Mouse (Mus musculus): ENCODE measurements around the gene Igflr1. TPM values are rescaled to one million over a fixed set of nuclear protein-coding genes. Genes with fewer than 3 reads are reported as not detected.

The Igflr1 gene
- 7.5 and 8.5 TPM in 2 replicates for polyA plus RNA-seq (2012; rRNA removed)

GRCm38 (mm10) chr7:30564970-30565571 is at the start of gene Igflr1:
Igflr1 (plus strand) TSS chr7:30565427.

GRCm38 (mm10) chr7:30534633-30535577 is 30.3 kb upstream of the Igflr1 start, which contains the start of gene Arhgap33:
Arhgap33 (minus strand) TSS chr7:30535060.

GRCm38 (mm10) chr7:30552102-30553020 is 12.9 kb upstream of the Igflr1 start, which contains the start of the genes Hspb6 and Proser3:
Hspb6 (plus strand) TSS chr7:30552178.
Proser3 (minus strand) TSS chr7:30552299.

GRCm38 (mm10) chr7:30559443-30559954 is 5.7 kb upstream of the Igflr1 start, which contains the start of gene Lin37:
Lin37 (minus strand) TSS chr7:30559838.

GRCm38 (mm10) chr7:30563117-30563905 is 1.9 kb upstream of the Igflr1 start, which contains the start of the genes U2af1l4, Gm49396 and Psenen:
U2af1l4 (plus strand) TSS chr7:30563301.
Gm49396 (plus strand) TSS chr7:30563344.
Psenen (minus strand) TSS chr7:30563627.

GRCm38 (mm10) chr7:30588676-30589434 is 23.6 kb downstream of the Igflr1 start, which contains the start of gene Kmt2b:
Kmt2b (minus strand) TSS chr7:30588726.

GRCm38 (mm10) chr7:30598786-30599185 is 33.6 kb downstream of the Igflr1 start, which contains the start of gene Zbtb32:
Zbtb32 (minus strand) TSS chr7:30598909.

GRCm38 (mm10) chr7:30612654-30613402 is 47.6 kb downstream of the Igflr1 start, which contains the start of gene Upk1a:
Upk1a (minus strand) TSS chr7:30612847.

Other genes starting within 250 kb of the Igflr1 start
- gene E130208F15Rik, start 243.7 kb upstream of the Igflr1 start, polyA plus RNA-seq (2012; rRNA removed): 0.53 and 0.69 TPM in 2 replicates
- gene Sdhaf1, start 241.5 kb upstream of the Igflr1 start, polyA plus RNA-seq (2012; rRNA removed): 21.2 and 23.7 TPM in 2 replicates
- 21.5 and 22.5 TPM in 2 replicates for gene Lrfn3, start 202.7 kb upstream of the Igflr1 start, polyA plus RNA-seq (2012; rRNA removed)
- 28.6 and 28.9 TPM in 2 replicates for gene Tyrobp, start 151.7 kb upstream of the Igflr1 start, polyA plus RNA-seq (2012; rRNA removed)
- gene Hcst, start 145.6 kb upstream of the Igflr1 start, polyA plus RNA-seq (2012; rRNA removed): 0.79 and 0.81 TPM in 2 replicates
- 2.7 TPM in 2 replicates for gene Nfkbid, start 143.7 kb upstream of the Igflr1 start, polyA plus RNA-seq (2012; rRNA removed)
- 419 and 440 TPM in 2 replicates for gene Aplp1, start 119.9 kb upstream of the Igflr1 start, polyA plus RNA-seq (2012; rRNA removed)
- gene Kirrel2, start 107.7 kb upstream of the Igflr1 start, polyA plus RNA-seq (2012; rRNA removed): 1.2 and 1.9 TPM in 2 replicates
- 1.2 and 2.2 TPM in 2 replicates for gene Nphs1, start 107.1 kb upstream of the Igflr1 start, polyA plus RNA-seq (2012; rRNA removed)
- gene Prodh2, start 71.8 kb upstream of the Igflr1 start, polyA plus RNA-seq (2012; rRNA removed): not detected in 2 replicates
- gene Arhgap33, start 30.4 kb upstream of the Igflr1 start, polyA plus RNA-seq (2012; rRNA removed): 224 and 228 TPM in 2 replicates
- 7.7 and 8.1 TPM in 2 replicates for gene Hspb6, start 13.2 kb upstream of the Igflr1 start, polyA plus RNA-seq (2012; rRNA removed)
- 24.6 and 24.9 TPM in 2 replicates for gene Proser3, start 13.1 kb upstream of the Igflr1 start, polyA plus RNA-seq (2012; rRNA removed)
- gene Lin37, start 5.6 kb upstream of the Igflr1 start, polyA plus RNA-seq (2012; rRNA removed): 51.4 and 53.4 TPM in 2 replicates
- gene U2af1l4, start 2.1 kb upstream of the Igflr1 start, polyA plus RNA-seq (2012; rRNA removed): 90.6 and 105 TPM in 2 replicates
- gene Gm49396, start 2.1 kb upstream of the Igflr1 start, polyA plus RNA-seq (2012; rRNA removed): 6.8 and 8.1 TPM in 2 replicates
- 130 and 143 TPM in 2 replicates for gene Psenen, start 1.8 kb upstream of the Igflr1 start, polyA plus RNA-seq (2012; rRNA removed)
- gene Kmt2b, start 23.3 kb downstream of the Igflr1 start, polyA plus RNA-seq (2012; rRNA removed): 69.9 and 74.4 TPM in 2 replicates
- gene Zbtb32, start 33.5 kb downstream of the Igflr1 start, polyA plus RNA-seq (2012; rRNA removed): 0.18 and 0.21 TPM in 2 replicates
- 2.3 and 2.6 TPM in 2 replicates for gene Upk1a, start 47.4 kb downstream of the Igflr1 start, polyA plus RNA-seq (2012; rRNA removed)
- gene Cox6b1, start 60.7 kb downstream of the Igflr1 start, polyA plus RNA-seq (2012; rRNA removed): 788 and 848 TPM in 2 replicates
- not detected in 2 replicates for gene Etv2, start 70.4 kb downstream of the Igflr1 start, polyA plus RNA-seq (2012; rRNA removed)
- gene Rbm42, start 84.9 kb downstream of the Igflr1 start, polyA plus RNA-seq (2012; rRNA removed): 91.4 and 95.2 TPM in 2 replicates
- 35.7 and 41.2 TPM in 2 replicates for gene Haus5, start 99.6 kb downstream of the Igflr1 start, polyA plus RNA-seq (2012; rRNA removed)
- gene Pmis2, start 106.2 kb downstream of the Igflr1 start, polyA plus RNA-seq (2012; rRNA removed): not detected in 2 replicates
- not detected in 2 replicates for gene 2200002J24Rik, start 133.5 kb downstream of the Igflr1 start, polyA plus RNA-seq (2012; rRNA removed)
- 1.4 and 1.6 TPM in 2 replicates for gene Atp4a, start 146.8 kb downstream of the Igflr1 start, polyA plus RNA-seq (2012; rRNA removed)
- 182 and 186 TPM in 2 replicates for gene Tmem147, start 164.1 kb downstream of the Igflr1 start, polyA plus RNA-seq (2012; rRNA removed)
- gene Gapdhs, start 178.3 kb downstream of the Igflr1 start, polyA plus RNA-seq (2012; rRNA removed): 0.09 and 0.11 TPM in 2 replicates
- gene Sbsn, start 186.0 kb downstream of the Igflr1 start, polyA plus RNA-seq (2012; rRNA removed): 5.6 and 7.5 TPM in 2 replicates
- 0.93 and 11.3 TPM in 2 replicates for gene Dmkn, start 198.3 kb downstream of the Igflr1 start, polyA plus RNA-seq (2012; rRNA removed)
- gene Krtdap, start 222.5 kb downstream of the Igflr1 start, polyA plus RNA-seq (2012; rRNA removed): 0.44 and 18.8 TPM in 2 replicates

Measured in central nervous system, embryonic 14 days (tissue).